Mouse (Mus musculus): ENCODE results near the gene Lsm3.

GRCm38 (mm10) chr6:91473805-91474440 lies 41.8 kb upstream of the Lsm3 start:
- TF ChIP-seq FLI1 (IDR thresholded peaks at IDR 0.05; ENCODE audit: low read length): no peak
- no peak for TF ChIP-seq GATA1 (IDR thresholded peaks at IDR 0.05; ENCODE audit: borderline replicate concordance, low read length)

All from megakaryocyte, embryonic 14.5 days (primary cell).